Comparison of ENCODE assay signal across 9 mouse cellular contexts in genomic region chr14:118235361-118235972, GRCm38 (mm10). TPM values are rescaled to one million over a fixed set of nuclear protein-coding genes. Genes with fewer than 3 reads are reported as not detected.
DNase-seq lines count a peak whose midpoint lies in the region; ATAC-seq and TF ChIP-seq lines count a peak whose summit lies in the region.
"Had no signal": no experiment of that assay in that cellular context is flagged by ENCODE, and none has a peak within 500 bp of the region (broad histone marks: within the 10 kb centered on the region; RNA-seq: fewer than 3 reads in every experiment).

No protein-coding gene starts in this region.

- H3K36me3 ChIP-seq in heart, postnatal 0 days (replicated peaks; ENCODE audit: control insufficient read depth, insufficient read depth, low read length) = no peaks in the 10 kb centered on the region
- H3K36me3 ChIP-seq in limb, embryonic 15.5 days = no peaks in the 10 kb centered on the region

- peak overlapping the region; percentile 59 for H3K4me3 ChIP-seq in heart, postnatal 0 days (ENCODE audit: low read depth, low read length)
- peak overlapping the region; percentile 54 for H3K4me3 ChIP-seq in limb, embryonic 15.5 days

- TF ChIP-seq EP300 in heart, postnatal 0 days (IDR thresholded peaks at IDR 0.05; ENCODE audit: low read depth) = no peak

- no peak for TF ChIP-seq CTCF in heart, postnatal 0 days (IDR thresholded peaks at IDR 0.05; ENCODE audit: low read depth)

- peak; percentile 38 for DNase-seq in CD4-positive, CD25-positive, alpha-beta regulatory T cell, adult 2 months (ENCODE audit: low read depth, low spot score)
- DNase-seq in ovary, postnatal 36 days (ENCODE audit: low spot score) = peak; percentile 16
- DNase-seq in ovary, postnatal 14 days (ENCODE audit: low spot score) = no peak
- no peak for DNase-seq in heart, postnatal 0 days (ENCODE audit: low spot score)
- DNase-seq in retina, postnatal 1 day = peak; percentile 42
- DNase-seq in right cerebral cortex, postnatal 36 days (ENCODE audit: low spot score in 2 of 2) = no peak

- H3K27me3 ChIP-seq in heart, postnatal 0 days (ENCODE audit: control insufficient read depth, insufficient read depth, low read length) = peaks cover 95% of the 10 kb centered on the region
- peaks cover 87% of the 10 kb centered on the region for H3K27me3 ChIP-seq in limb, embryonic 15.5 days

- H3K9me3 ChIP-seq in heart, postnatal 0 days (replicated peaks; ENCODE audit: control insufficient read depth, low read length) = no peaks in the 10 kb centered on the region
- H3K9me3 ChIP-seq in limb, embryonic 15.5 days = no peaks in the 10 kb centered on the region

- H3K9ac ChIP-seq in heart, postnatal 0 days (replicated peaks; ENCODE audit: low read depth, low read length) = no peak overlapping the region; the same call in 1 of the 2 replicates
- peak overlapping the region; percentile 10; the same call in 1 of the 2 replicates for H3K9ac ChIP-seq in limb, embryonic 15.5 days

- no peak overlapping the region for H3K27ac ChIP-seq in heart, postnatal 0 days (ENCODE audit: low read depth)
- H3K27ac ChIP-seq in limb, embryonic 15.5 days = no peak overlapping the region

- H3K4me2 ChIP-seq in heart, postnatal 0 days (ENCODE audit: low read depth, low read length) = peak overlapping the region; percentile 85
- H3K4me2 ChIP-seq in limb, embryonic 15.5 days = peak overlapping the region; percentile 96

- 1% methylated on average over 57 of the region's 62 CpGs for WGBS in heart, postnatal 0 days
- WGBS in limb, embryonic 15.5 days = under 1% methylated on average over 62 of the region's 62 CpGs

- H3K4me1 ChIP-seq in heart, postnatal 0 days (ENCODE audit: control insufficient read depth, insufficient read depth) = peaks cover 12% of the 10 kb centered on the region
- H3K4me1 ChIP-seq in limb, embryonic 15.5 days = peaks cover 45% of the 10 kb centered on the region

- no peak for ATAC-seq in CD4-positive, CD25-positive, alpha-beta regulatory T cell, adult 4 months
- 0 out of 2 replicates have a peak, but pooled peaks have one; percentile 13 for ATAC-seq in heart, postnatal 0 days (ENCODE audit: insufficient read depth, low read depth)
- no peak for ATAC-seq in limb, embryonic 15.5 days (ENCODE audit: insufficient number of reproducible peaks, low FRiP score, low TSS enrichment, low read depth)

RNA-seq across cellular contexts. Expression of gene Sox21, which starts 1.4 kb away (rescaled TPM):
- polyA plus RNA-seq in CD4-positive, CD25-positive, alpha-beta regulatory T cell, adult 4 months (2017; shearing (Covaris generic)) = not detected
- total RNA-seq in heart, postnatal 0 days (2014; rRNA removed; ENCODE audit: low replicate concordance) = not detected in 2 replicates
- not detected in 2 replicates for polyA plus RNA-seq in heart, postnatal 0 days (2015; fragmentation: Nextera tagmentation; extraction: Ambion mirVana)
- 0.32 and 0.56 TPM in 2 replicates for polyA plus RNA-seq in limb, embryonic 15.5 days (2015; fragmentation: Nextera tagmentation; extraction: Ambion mirVana)

RNA-seq across cellular contexts. Expression of gene Gm9376, which starts 31.3 kb away (rescaled TPM):
- polyA plus RNA-seq in CD4-positive, CD25-positive, alpha-beta regulatory T cell, adult 4 months (2017; shearing (Covaris generic)) = not detected
- not detected in 2 replicates for total RNA-seq in heart, postnatal 0 days (2014; rRNA removed; ENCODE audit: low replicate concordance)
- not detected in 2 replicates for polyA plus RNA-seq in heart, postnatal 0 days (2015; fragmentation: Nextera tagmentation; extraction: Ambion mirVana)
- not detected in 2 replicates for polyA plus RNA-seq in limb, embryonic 15.5 days (2015; fragmentation: Nextera tagmentation; extraction: Ambion mirVana)
- polyA plus RNA-seq: cerebellum, adult 2 months had no signal

Comparison
In these comparisons a context has a peak if more than half of its experiments do, and no peak if none do; other contexts are left out.
1. DNase-seq: peak in CD4-positive, CD25-positive, alpha-beta regulatory T cell, adult 2 months (single experiment), ovary, postnatal 36 days (single experiment) and retina, postnatal 1 day (single experiment); none in ovary, postnatal 14 days (single experiment), heart, postnatal 0 days (single experiment) and right cerebral cortex, postnatal 36 days (0 of 2).